In genomic region chr11:102429551-102429950, GRCm38 (mm10) we compare ENCODE assay signal across 8 mouse cellular contexts. TPM values are rescaled to one million over a fixed set of nuclear protein-coding genes. Genes with fewer than 3 reads are reported as not detected.
DNase-seq lines count a peak whose midpoint lies in the region; ATAC-seq and TF ChIP-seq lines count a peak whose summit lies in the region.

No protein-coding gene starts in this region.

- peaks cover 3% of the 10 kb centered on the region; the same call in 1 of the 2 replicates for H3K36me3 ChIP-seq in neural tube, embryonic 11.5 days (ENCODE audit: control insufficient read depth, insufficient read depth, low read length)
- H3K36me3 ChIP-seq in liver, embryonic 14.5 days (replicated peaks; ENCODE audit: control insufficient read depth, insufficient read depth, low read depth) = no peaks in the 10 kb centered on the region

- ATAC-seq in neural tube, embryonic 11.5 days (ENCODE audit: insufficient read depth, low FRiP score, low TSS enrichment) = no peak
- ATAC-seq in liver, embryonic 14.5 days (ENCODE audit: insufficient read depth) = no peak
- no peak for ATAC-seq in inflammation-experienced regulatory T-cells, adult 6 months

- H3K9ac ChIP-seq in neural tube, embryonic 11.5 days (ENCODE audit: low read length) = peak overlapping the region; percentile 40; the same call in 1 of the 2 replicates
- peak overlapping the region; percentile 56 for H3K9ac ChIP-seq in liver, embryonic 14.5 days (replicated peaks)

- no peak for DNase-seq in cerebellum, adult 2 months
- no peak for DNase-seq in cerebellum, postnatal 36 days
- DNase-seq in neural tube, embryonic 11.5 days (ENCODE audit: low spot score) = no peak
- DNase-seq in neural tube, embryonic 10.5 days (ENCODE audit: extremely low spot score, low spot score) = no peak
- no peak for DNase-seq in liver, embryonic 14.5 days (ENCODE audit: low read depth in 3 of 3, low spot score in 3 of 3)
- no peak for DNase-seq in left cerebral cortex, adult 9 months (ENCODE audit: low spot score in 2 of 2)
- DNase-seq in testis, postnatal 10 days (ENCODE audit: low spot score) = no peak

- H3K4me1 ChIP-seq in cerebellum, adult 2 months (ENCODE audit: control insufficient read depth, insufficient read depth, low read length) = peaks cover 28% of the 10 kb centered on the region
- no peaks in the 10 kb centered on the region for H3K4me1 ChIP-seq in neural tube, embryonic 11.5 days (ENCODE audit: control insufficient read depth, insufficient read depth, low read length)
- H3K4me1 ChIP-seq in liver, embryonic 14.5 days (replicated peaks; ENCODE audit: control insufficient read depth in 2 of 2, insufficient read depth in 2 of 2, low read length in 1 of 2) = peaks cover 5 to 14% of the 10 kb centered on the region in 2 experiments; a peak in 3 of 4 replicates

- H3K9me3 ChIP-seq in neural tube, embryonic 11.5 days (ENCODE audit: control insufficient read depth, low read length) = no peaks in the 10 kb centered on the region
- H3K9me3 ChIP-seq in liver, embryonic 14.5 days (ENCODE audit: control insufficient read depth, low read length) = no peaks in the 10 kb centered on the region

- peak overlapping the region; percentile 43 for H3K27ac ChIP-seq in cerebellum, adult 2 months (ENCODE audit: insufficient read depth, low read length)
- H3K27ac ChIP-seq in neural tube, embryonic 11.5 days (ENCODE audit: low read depth, low read length) = no peak overlapping the region
- H3K27ac ChIP-seq in liver, embryonic 14.5 days = no peak overlapping the region

- peak overlapping the region; percentile 74 for H3K4me3 ChIP-seq in cerebellum, adult 2 months (replicated peaks; ENCODE audit: insufficient read depth, low read depth, low read length)
- peak overlapping the region; percentile 55 for H3K4me3 ChIP-seq in neural tube, embryonic 11.5 days (ENCODE audit: low read depth, low read length)
- peak overlapping the region; percentile 65 to 70 for H3K4me3 ChIP-seq in liver, embryonic 14.5 days (ENCODE audit: insufficient read depth in 1 of 2, low read depth in 2 of 2, low read length in 2 of 2)

- no peak for TF ChIP-seq EP300 in liver, embryonic 14.5 days (IDR thresholded peaks at IDR 0.05; ENCODE audit: low read depth)

- H3K27me3 ChIP-seq in cerebellum, adult 2 months (ENCODE audit: control insufficient read depth, insufficient read depth, low read length) = no peaks in the 10 kb centered on the region
- no peaks in the 10 kb centered on the region for H3K27me3 ChIP-seq in neural tube, embryonic 11.5 days (ENCODE audit: control insufficient read depth, insufficient read depth, low read length)
- H3K27me3 ChIP-seq in liver, embryonic 14.5 days (ENCODE audit: control insufficient read depth, insufficient read depth, low read length) = no peaks in the 10 kb centered on the region; the same call in 1 of the 2 replicates

- no peak for TF ChIP-seq POLR2A in cerebellum, adult 2 months (IDR thresholded peaks at IDR 0.05; ENCODE audit: borderline replicate concordance, insufficient read depth, low read length)

- peak overlapping the region; percentile 99 for H3K4me2 ChIP-seq in neural tube, embryonic 11.5 days (ENCODE audit: low read depth)
- peak overlapping the region; percentile 99 for H3K4me2 ChIP-seq in liver, embryonic 14.5 days (ENCODE audit: low read depth)

- TF ChIP-seq CTCF in cerebellum, adult 2 months (IDR thresholded peaks at IDR 0.05; ENCODE audit: borderline replicate concordance, insufficient read depth, low read depth, low read length) = no peak
- TF ChIP-seq CTCF in liver, embryonic 14.5 days (IDR thresholded peaks at IDR 0.05; ENCODE audit: low read depth) = no peak

- WGBS in cerebellum, adult 2 months = 27% methylated on average over 3 of the region's 3 CpGs
- 49% methylated on average over 3 of the region's 3 CpGs for WGBS in neural tube, embryonic 11.5 days
- 12% methylated on average over 3 of the region's 3 CpGs for WGBS in liver, embryonic 14.5 days (ENCODE audit: insufficient replicate concordance)

RNA-seq across cellular contexts. Expression of gene Grn, which starts 0.6 kb away (rescaled TPM):
- polyA plus RNA-seq in cerebellum, adult 2 months (2012; rRNA removed) = 58.4 TPM in 2 replicates
- 54.2 and 54.8 TPM in 2 replicates for polyA plus RNA-seq in neural tube, embryonic 11.5 days (2014; fragmentation: Nextera tagmentation; extraction: Ambion mirVana)
- polyA plus RNA-seq in liver, embryonic 14.5 days (2012; rRNA removed) = 25.4 and 28.9 TPM in 2 replicates
- 34.1 and 41.4 TPM in 2 replicates for polyA plus RNA-seq in liver, embryonic 14.5 days (2014; fragmentation: Nextera tagmentation; extraction: Ambion mirVana)
- polyA plus RNA-seq in inflammation-experienced regulatory T-cells, adult 6 months (2017; shearing (Covaris generic)) = 10 to 100 TPM; 21.8 to 32.1 (median 26.1) TPM

RNA-seq across cellular contexts. Expression of gene Fam171a2, which starts 17.9 kb away (rescaled TPM):
- polyA plus RNA-seq in cerebellum, adult 2 months (2012; rRNA removed) = 57.8 and 60.3 TPM in 2 replicates
- polyA plus RNA-seq in neural tube, embryonic 11.5 days (2014; fragmentation: Nextera tagmentation; extraction: Ambion mirVana) = 11.6 and 12.0 TPM in 2 replicates
- 1.6 and 2.0 TPM in 2 replicates for polyA plus RNA-seq in liver, embryonic 14.5 days (2012; rRNA removed)
- 0.17 and 0.35 TPM in 2 replicates for polyA plus RNA-seq in liver, embryonic 14.5 days (2014; fragmentation: Nextera tagmentation; extraction: Ambion mirVana)
- polyA plus RNA-seq in inflammation-experienced regulatory T-cells, adult 6 months (2017; shearing (Covaris generic)) = not detected

RNA-seq across cellular contexts. Expression of gene Slc25a39, which starts 21.8 kb away (rescaled TPM):
- 124 and 126 TPM in 2 replicates for polyA plus RNA-seq in cerebellum, adult 2 months (2012; rRNA removed)
- 174 and 184 TPM in 2 replicates for polyA plus RNA-seq in neural tube, embryonic 11.5 days (2014; fragmentation: Nextera tagmentation; extraction: Ambion mirVana)
- 167 and 187 TPM in 2 replicates for polyA plus RNA-seq in liver, embryonic 14.5 days (2012; rRNA removed)
- polyA plus RNA-seq in liver, embryonic 14.5 days (2014; fragmentation: Nextera tagmentation; extraction: Ambion mirVana) = 339 and 363 TPM in 2 replicates
- polyA plus RNA-seq in inflammation-experienced regulatory T-cells, adult 6 months (2017; shearing (Covaris generic)) = 10 to 100 TPM; 40.1 to 61.9 (median 53.3) TPM

RNA-seq across cellular contexts. Expression of gene Rundc3a, which starts 36.3 kb away (rescaled TPM):
- polyA plus RNA-seq in cerebellum, adult 2 months (2012; rRNA removed) = 446 and 460 TPM in 2 replicates
- polyA plus RNA-seq in neural tube, embryonic 11.5 days (2014; fragmentation: Nextera tagmentation; extraction: Ambion mirVana) = 46.7 and 51.5 TPM in 2 replicates
- polyA plus RNA-seq in liver, embryonic 14.5 days (2012; rRNA removed) = 1.4 and 1.9 TPM in 2 replicates
- 1.0 and 1.2 TPM in 2 replicates for polyA plus RNA-seq in liver, embryonic 14.5 days (2014; fragmentation: Nextera tagmentation; extraction: Ambion mirVana)
- 1 to 10 TPM; 1.8 to 3.2 (median 2.0) TPM for polyA plus RNA-seq in inflammation-experienced regulatory T-cells, adult 6 months (2017; shearing (Covaris generic))

RNA-seq across cellular contexts. Expression of gene Itga2b, which starts 40.4 kb away (rescaled TPM):
- polyA plus RNA-seq in cerebellum, adult 2 months (2012; rRNA removed) = 2.8 and 4.0 TPM in 2 replicates
- 5.3 and 6.1 TPM in 2 replicates for polyA plus RNA-seq in neural tube, embryonic 11.5 days (2014; fragmentation: Nextera tagmentation; extraction: Ambion mirVana)
- polyA plus RNA-seq in liver, embryonic 14.5 days (2012; rRNA removed) = 28.4 and 35.4 TPM in 2 replicates
- 20.0 and 27.3 TPM in 2 replicates for polyA plus RNA-seq in liver, embryonic 14.5 days (2014; fragmentation: Nextera tagmentation; extraction: Ambion mirVana)
- 1 to 10 TPM in 1 of 3 experiments, under 1 TPM in 2; 0.45 to 2.0 (median 0.94) TPM for polyA plus RNA-seq in inflammation-experienced regulatory T-cells, adult 6 months (2017; shearing (Covaris generic))
